Mouse (Mus musculus): Measurements from ENCODE around the gene Tubgcp2.

Tubgcp2 gene

DNA sequence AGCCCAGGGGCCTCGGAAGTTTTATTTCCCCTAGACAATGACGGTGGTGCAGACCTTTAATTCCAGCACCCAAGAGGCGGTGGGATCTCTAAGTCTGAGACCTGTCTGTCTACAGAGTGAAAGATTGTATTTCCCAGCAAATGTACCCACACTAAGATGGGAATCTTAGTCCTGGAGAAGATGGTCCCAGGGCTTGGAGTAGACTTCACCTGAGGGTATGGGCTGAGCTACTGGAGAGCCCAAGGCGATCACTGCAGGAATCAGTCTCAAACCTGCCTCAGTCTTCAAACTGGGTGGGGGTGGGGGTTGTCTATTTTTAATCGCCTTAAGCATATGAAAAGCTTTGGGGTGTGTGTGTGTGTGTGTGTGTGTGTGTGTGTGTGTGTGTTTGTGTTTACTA lies 90.4 kb downstream of the Tubgcp2 start:
- no peak for DNase-seq (ENCODE audit: low read depth)

All from induced T-regulatory cell, adult 2 months (primary cell).